Mouse (Mus musculus): ENCODE measurements around the gene Dhx15. TPM values are rescaled to one million over a fixed set of nuclear protein-coding genes. Genes with fewer than 3 reads are reported as not detected.

The Dhx15 gene
- polyA plus RNA-seq, 1 experiment = 206 TPM

DNA sequence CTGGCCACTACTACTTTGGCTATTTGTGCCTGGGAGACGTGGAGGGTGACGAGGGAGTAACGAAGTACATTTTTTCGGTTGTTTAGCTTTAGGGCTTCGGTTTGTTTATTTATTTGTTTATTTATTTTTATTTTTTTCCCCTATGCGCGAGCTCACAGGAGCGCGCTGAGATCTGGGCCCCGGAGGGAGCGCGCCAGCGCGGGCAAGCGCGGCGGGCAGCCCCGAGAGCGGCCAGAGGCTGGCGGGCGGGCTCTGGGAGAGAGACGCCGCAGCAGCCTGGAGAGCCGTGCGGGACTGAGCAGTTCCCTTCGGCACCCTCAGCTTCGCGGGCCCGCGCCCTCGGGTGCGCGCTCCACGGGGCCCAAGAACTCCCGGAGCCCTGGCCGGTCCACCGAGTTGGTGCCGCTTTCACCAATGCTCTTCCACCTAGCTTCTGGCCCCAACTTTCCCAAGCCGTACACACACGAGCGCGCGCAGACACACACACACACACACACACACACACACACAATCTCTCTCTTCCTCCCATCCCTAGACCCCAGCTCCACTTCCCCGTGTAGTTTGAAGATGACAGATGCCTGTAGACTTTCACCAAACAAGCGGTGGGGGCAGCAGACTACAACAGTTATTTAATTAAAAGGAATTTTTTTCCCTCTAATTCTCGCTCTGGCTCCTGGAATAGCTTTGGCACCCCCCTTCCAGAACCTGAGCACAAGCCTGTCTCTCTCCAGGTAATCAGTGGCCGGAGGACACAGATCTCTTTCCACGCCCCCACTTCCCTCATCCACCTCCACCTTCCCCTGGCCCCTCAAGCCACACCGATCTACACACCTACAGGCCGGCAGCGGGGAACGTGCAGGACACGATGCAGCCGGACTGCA, 76.2 kb downstream of the Dhx15 start:
- peak overlapping the region; percentile 36 for H3K4me3 ChIP-seq (ENCODE audit: insufficient read depth, low read length)
- H3K4me1 ChIP-seq (ENCODE audit: control insufficient read depth, insufficient read depth, low read length) = no peaks in the 10 kb centered on the region
- H3K27ac ChIP-seq (ENCODE audit: insufficient read depth, low read length) = no peak overlapping the region
- TF ChIP-seq CTCF (IDR thresholded peaks at IDR 0.05; ENCODE audit: borderline replicate concordance, insufficient read depth, low read length) (no peak), POLR2A (IDR thresholded peaks at IDR 0.05; ENCODE audit: low read depth, low read length) (no peak)

DNA sequence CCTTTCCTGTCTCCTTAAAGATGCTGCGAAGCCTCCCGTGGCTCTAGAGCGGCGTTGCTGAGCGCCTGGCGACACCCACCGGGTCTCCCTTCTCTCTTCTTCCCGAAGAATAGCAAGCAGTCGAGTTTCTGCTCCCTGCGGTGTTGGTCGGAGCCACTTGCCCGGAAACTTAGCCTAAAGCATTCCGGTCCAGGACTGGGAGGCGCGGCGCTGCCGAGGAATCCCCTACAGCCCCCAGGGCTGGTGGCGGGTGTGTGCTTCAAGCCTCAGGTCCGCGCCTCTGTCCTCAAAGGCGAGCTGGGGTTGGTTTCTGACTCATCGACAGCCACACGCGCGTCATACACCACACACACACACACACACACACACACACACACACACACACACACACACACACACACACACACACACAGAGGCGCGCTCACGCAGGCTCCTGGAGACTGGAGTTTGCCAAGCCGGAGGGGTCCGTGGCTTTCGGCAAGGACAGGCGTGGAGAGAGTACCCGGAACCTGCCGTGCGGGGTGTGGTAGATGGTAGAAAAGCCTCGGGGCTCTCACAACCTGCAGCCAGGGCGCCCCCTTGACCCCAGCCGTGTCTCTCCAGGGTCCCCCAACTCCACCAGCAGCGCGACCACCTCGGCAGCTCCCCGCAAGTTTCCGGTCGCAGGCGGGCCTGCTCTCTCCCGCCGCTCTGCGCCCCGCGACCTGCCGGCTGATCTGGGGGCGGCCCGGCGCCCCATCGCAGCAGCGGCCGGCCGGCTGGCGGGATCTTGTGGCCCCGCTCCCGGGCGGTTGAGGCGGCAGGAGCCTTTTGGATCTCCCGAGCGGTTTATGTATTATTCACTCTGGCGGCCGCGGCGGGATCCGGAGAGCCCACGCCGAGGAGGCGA, 77.1 kb downstream of the Dhx15 start:
- H3K4me1 ChIP-seq (ENCODE audit: control insufficient read depth, insufficient read depth, low read length) = no peaks in the 10 kb centered on the region
- H3K27ac ChIP-seq (ENCODE audit: insufficient read depth, low read length) = no peak overlapping the region
- no peak for TF ChIP-seq POLR2A (IDR thresholded peaks at IDR 0.05; ENCODE audit: low read depth, low read length)
- TF ChIP-seq CTCF (IDR thresholded peaks at IDR 0.05; ENCODE audit: borderline replicate concordance, insufficient read depth, low read length) = no peak
- H3K4me3 ChIP-seq (ENCODE audit: insufficient read depth, low read length) = peak overlapping the region; percentile 36

DNA sequence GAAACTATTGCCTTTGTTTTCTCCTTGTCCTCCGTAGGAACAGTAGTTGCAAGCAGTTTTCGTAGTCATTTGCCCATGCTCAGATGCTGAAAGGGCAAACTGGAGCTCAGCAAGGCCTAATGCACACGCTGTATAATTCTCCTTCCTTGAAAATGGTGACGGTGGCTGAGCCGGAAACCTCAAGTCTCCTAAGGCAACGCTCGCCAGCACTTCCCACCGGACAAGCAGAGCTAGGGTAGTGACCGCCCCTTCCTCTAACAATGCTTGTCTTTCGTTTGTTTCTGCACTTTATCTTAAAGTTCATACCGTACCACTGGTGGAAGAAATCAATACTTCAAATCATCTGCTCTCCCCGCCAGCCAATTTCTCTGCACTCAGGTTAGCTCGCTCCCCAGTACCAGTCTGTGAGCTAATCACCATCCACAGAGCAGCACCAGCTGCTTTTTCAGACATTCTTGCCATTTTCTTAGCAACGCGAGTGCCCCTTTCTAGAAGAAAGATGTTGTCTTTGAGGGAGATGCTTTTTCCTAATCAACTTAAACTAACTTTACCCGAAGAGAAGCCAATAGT, 78.0 kb downstream of the Dhx15 start:
- TF ChIP-seq POLR2A (IDR thresholded peaks at IDR 0.05; ENCODE audit: low read depth, low read length) (no peak), CTCF (IDR thresholded peaks at IDR 0.05; ENCODE audit: borderline replicate concordance, insufficient read depth, low read length) (no peak)
- Histone ChIP-seq H3K27ac (ENCODE audit: insufficient read depth, low read length) (no peak overlapping the region), H3K4me3 (ENCODE audit: insufficient read depth, low read length) (no peak overlapping the region), H3K4me1 (ENCODE audit: control insufficient read depth, insufficient read depth, low read length) (no peaks in the 10 kb centered on the region)

DNA sequence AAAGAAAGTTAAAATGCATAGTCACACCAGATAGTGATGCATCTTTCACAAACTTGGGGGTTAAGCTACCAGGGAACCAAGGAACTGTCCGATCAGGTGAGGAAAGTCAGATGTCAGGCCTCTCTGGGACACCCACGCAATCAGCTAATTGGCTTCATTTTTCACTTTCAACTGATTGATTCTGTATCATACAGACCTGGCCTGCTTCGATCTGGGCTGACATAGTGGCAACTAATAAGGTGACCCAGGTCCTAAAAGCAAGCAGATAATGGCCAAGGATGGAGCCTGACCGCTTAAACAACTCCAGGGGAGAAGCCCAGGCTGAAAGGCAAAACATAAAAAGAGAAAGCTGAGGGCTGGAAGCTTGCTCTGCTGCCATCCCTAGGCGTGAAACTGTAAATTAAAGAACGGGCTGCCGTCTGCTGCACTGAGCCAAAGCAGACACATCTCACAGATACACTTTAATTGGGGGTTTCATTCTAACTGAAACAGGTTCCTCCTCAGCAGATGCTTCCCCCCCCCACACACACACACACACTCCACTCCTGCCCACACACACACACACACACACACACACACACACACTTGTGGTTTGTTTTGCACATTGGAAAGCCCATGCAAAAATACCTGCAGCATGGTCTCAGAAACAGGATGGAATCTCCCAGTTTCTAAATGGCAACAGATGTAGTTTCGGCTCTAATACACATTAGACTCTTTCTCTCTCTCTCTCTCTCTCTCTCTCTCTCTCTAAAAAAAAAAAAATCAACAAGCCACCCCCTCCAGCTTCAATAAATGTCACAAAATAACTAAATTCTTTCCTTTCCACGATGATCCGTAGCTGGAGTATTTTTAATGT, 79.3 kb downstream of the Dhx15 start:
- Histone ChIP-seq H3K4me1 (ENCODE audit: control insufficient read depth, insufficient read depth, low read length) (no peaks in the 10 kb centered on the region), H3K4me3 (ENCODE audit: insufficient read depth, low read length) (no peak overlapping the region)
- TF ChIP-seq CTCF (IDR thresholded peaks at IDR 0.05; ENCODE audit: borderline replicate concordance, insufficient read depth, low read length) = no peak
- TF ChIP-seq POLR2A (IDR thresholded peaks at IDR 0.05; ENCODE audit: low read depth, low read length) = no peak

More for the DNA sequence above, 79.3 kb downstream of the Dhx15 start:
- H3K27ac ChIP-seq (ENCODE audit: insufficient read depth, low read length) = no peak overlapping the region

Other genes with a start within 250 kb of the Dhx15 start
- gene Sod3, start 173.3 kb upstream of the Dhx15 start, polyA plus RNA-seq (2011; ENCODE audit: insufficient read length, low read depth, missing spikeins) = 48.8 and 49.2 TPM in 2 replicates